Mouse (Mus musculus) testis, adult 2 months (tissue): ENCODE measurements around the gene Sap18b. TPM values are rescaled to one million over a fixed set of nuclear protein-coding genes. Genes with fewer than 3 reads are reported as not detected.
"Not testable (repeated sequence)": the region's sequence is repeated elsewhere in the genome, so short reads cannot be mapped to it uniquely, and the experiment has no call there.

Experiments used
- H3K27ac ChIP-seq: fragments of 200-500 bp; 2 replicates; pipeline ENCODE4 v1.5.1; 2012; ENCODE audit warnings: low read depth, low read length; ENCODE audit not compliant: control insufficient read depth, insufficient read depth
- H3K27me3 ChIP-seq: fragments of 200-500 bp; 2 replicates; pipeline ENCODE4 v1.6.1; 2012; ENCODE audit warnings: mild to moderate bottlenecking, low read length, moderate library complexity; ENCODE audit not compliant: control insufficient read depth, insufficient read depth
- H3K36me3 ChIP-seq: fragments of 200-500 bp; 2 replicates; pipeline ENCODE4 v1.6.1; 2012; ENCODE audit warnings: mild to moderate bottlenecking, low read length; ENCODE audit not compliant: control insufficient read depth, insufficient read depth
- H3K4me1 ChIP-seq: fragments of 200-500 bp; 2 replicates; pipeline ENCODE4 v1.6.1; 2012; ENCODE audit warnings: low read length; ENCODE audit not compliant: control insufficient read depth, insufficient read depth
- H3K4me3 ChIP-seq: fragments of 200-500 bp; 2 replicates; pipeline ENCODE4 v1.5.1; 2012; ENCODE audit warnings: low read depth, mild to moderate bottlenecking, low read length, moderate library complexity, mixed read lengths; ENCODE audit not compliant: control insufficient read depth
- CTCF ChIP-seq: fragments of 200-500 bp; IDR thresholded peaks from 2 replicates; pipeline ENCODE4 v1.5.1; 2012; ENCODE audit warnings: low read depth, mild to moderate bottlenecking, inconsistent platforms, low read length, moderate library complexity; ENCODE audit not compliant: control insufficient read depth, insufficient read depth, insufficient replicate concordance
- POLR2A ChIP-seq: fragments of 200-500 bp; IDR thresholded peaks from 2 replicates; pipeline ENCODE4 v1.6.1; 2012; ENCODE audit warnings: low read depth, mild to moderate bottlenecking, inconsistent platforms, low read length, moderate library complexity; ENCODE audit not compliant: control insufficient read depth
- polyA plus RNA-seq: library from polyadenylated mRNA; depleted of rRNA; stranded (reverse); fragments of >200 nt; gene quantifications from 2 replicates; pipeline ENCODE4 v1.2.3, GENCODE M21; 2012; rRNA removed

Sap18b gene
- polyA plus RNA-seq, 1 experiment = 47.0 TPM

- Histone ChIP-seq H3K36me3 (no peaks in the 10 kb centered on the region), H3K27ac (no peak within 1 kb of the TSS), H3K4me1 (peaks cover 13% of the 10 kb centered on the region), H3K4me3 (peak within 1 kb of the TSS; percentile 66), H3K27me3 (no peaks in the 10 kb centered on the region)
- TF ChIP-seq CTCF (no peak), POLR2A (no peak)
Measured at GRCm38 (mm10) chr8:95853102-95853843, 28.1 kb downstream of the Sap18b start, which contains the start of gene Slc38a7. Gene Slc38a7, minus strand, starts transcription at chr8:95853539.

GRCm38 (mm10) chr8:95854174-95854573 lies 29.0 kb downstream of the Sap18b start:
- Histone ChIP-seq H3K36me3 (no peaks in the 10 kb centered on the region), H3K27ac (no peak overlapping the region), H3K4me1 (peaks cover 10% of the 10 kb centered on the region), H3K27me3 (no peaks in the 10 kb centered on the region), H3K4me3 (no peak overlapping the region)
- TF ChIP-seq CTCF = no peak
- TF ChIP-seq POLR2A = no peak

DNA sequence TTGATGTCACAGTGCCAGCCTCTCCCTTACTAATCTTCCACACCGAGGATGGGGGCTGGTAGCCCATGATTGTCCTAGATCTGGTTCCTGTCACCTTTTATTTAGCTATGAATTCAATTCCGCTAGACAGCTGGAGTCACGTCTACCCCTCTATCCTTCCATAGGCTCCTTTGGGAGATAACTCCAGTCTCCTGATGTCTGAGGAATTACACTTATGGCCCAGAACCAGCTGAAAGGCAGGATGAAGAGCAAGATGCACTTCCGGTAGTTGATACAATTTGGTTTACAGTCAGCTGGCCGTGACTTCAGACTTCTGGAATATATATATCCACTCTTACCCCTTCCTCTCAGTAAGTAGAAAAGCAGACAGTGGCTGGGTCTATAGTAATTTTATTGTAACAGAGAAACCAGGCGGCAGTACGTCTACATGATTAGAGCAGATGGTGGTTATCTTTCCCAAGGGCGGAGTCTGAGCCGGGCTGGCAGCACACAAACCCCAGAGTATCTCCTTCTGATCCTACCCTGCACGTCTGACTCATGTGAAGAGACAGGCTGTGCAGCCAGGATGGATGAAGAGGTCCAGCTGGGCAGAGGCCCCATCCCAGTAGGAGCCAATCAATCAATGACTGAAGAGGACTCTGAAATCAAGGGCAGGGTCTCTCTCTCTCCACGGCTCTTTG lies 38.8 kb downstream of the Sap18b start:
- H3K36me3 ChIP-seq, H3K27me3 ChIP-seq, H3K4me1 ChIP-seq, H3K4me3 ChIP-seq, H3K27ac ChIP-seq: not testable (repeated sequence)

DNA sequence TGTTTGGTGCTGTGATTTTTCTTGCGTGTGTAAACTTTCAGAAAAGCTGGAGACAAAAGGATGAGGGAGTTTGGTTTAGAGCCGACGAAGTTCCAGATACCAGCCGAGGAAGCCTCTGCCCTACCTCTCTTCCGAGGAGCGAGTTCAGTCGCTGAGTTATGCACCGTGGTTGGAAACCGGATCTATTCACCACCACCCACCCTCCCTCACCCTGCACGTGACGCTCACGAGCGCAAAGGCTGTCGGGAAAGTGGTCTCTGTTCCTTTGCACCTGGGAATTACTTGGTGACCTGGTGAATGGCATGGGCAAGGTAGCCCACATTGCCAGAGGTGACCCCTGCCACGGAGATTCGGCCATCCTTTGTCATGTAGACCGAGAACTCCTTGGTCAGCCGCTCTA lies 39.7 kb downstream of the Sap18b start:
- not testable (repeated sequence) for H3K27ac ChIP-seq, H3K4me3 ChIP-seq, H3K36me3 ChIP-seq

GRCm38 (mm10) chr8:95871690-95872089 lies 46.5 kb downstream of the Sap18b start:
- no peak for TF ChIP-seq CTCF
- TF ChIP-seq POLR2A = no peak
- Histone ChIP-seq H3K4me1 (no peaks in the 10 kb centered on the region), H3K36me3 (no peaks in the 10 kb centered on the region), H3K4me3 (no peak overlapping the region), H3K27ac (no peak overlapping the region), H3K27me3 (no peaks in the 10 kb centered on the region)

More for the DNA sequence above, 39.7 kb downstream of the Sap18b start:
- H3K4me1 ChIP-seq, H3K27me3 ChIP-seq: not testable (repeated sequence)

DNA sequence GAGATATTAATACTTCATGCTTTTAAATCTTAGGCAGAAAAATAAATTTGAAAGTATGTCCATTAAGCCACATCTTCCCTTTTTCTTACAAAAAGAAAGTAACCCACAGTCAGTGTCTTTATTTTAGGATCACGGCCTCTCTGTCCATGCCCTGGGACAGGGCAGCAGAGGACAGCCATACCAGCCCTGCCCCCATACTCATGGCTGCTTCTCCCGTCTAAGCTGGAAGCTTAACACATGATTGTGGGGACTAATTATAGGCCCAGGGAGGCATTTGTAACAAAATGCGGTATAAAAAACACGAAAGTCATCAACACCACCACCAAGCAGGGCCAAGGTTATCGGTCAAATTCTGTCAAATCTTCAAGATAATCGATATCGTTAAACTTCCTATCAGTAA lies 50.1 kb downstream of the Sap18b start:
- H3K27ac ChIP-seq = no peak overlapping the region
- no peaks in the 10 kb centered on the region for H3K36me3 ChIP-seq
- TF ChIP-seq CTCF (no peak), POLR2A (no peak)
- H3K4me1 ChIP-seq = no peaks in the 10 kb centered on the region
- H3K27me3 ChIP-seq = no peaks in the 10 kb centered on the region
- no peak overlapping the region for H3K4me3 ChIP-seq

Other genes with a start within 250 kb of the Sap18b start
- 251 and 266 TPM in 2 replicates for gene Prss54, start 249.0 kb upstream of the Sap18b start, polyA plus RNA-seq
- 1.3 and 1.5 TPM in 2 replicates for gene Gins3, start 191.9 kb upstream of the Sap18b start, polyA plus RNA-seq
- gene Ndrg4, start 148.4 kb upstream of the Sap18b start, polyA plus RNA-seq = 23.7 and 26.2 TPM in 2 replicates
- gene Setd6, start 109.5 kb upstream of the Sap18b start, polyA plus RNA-seq = 4.5 and 4.7 TPM in 2 replicates
- 205 and 236 TPM in 2 replicates for gene Cnot1, start 17.9 kb upstream of the Sap18b start, polyA plus RNA-seq
- 2.9 and 3.4 TPM in 2 replicates for gene Slc38a7, start 28.2 kb downstream of the Sap18b start, polyA plus RNA-seq
- 8.7 and 15.7 TPM in 2 replicates for gene Got2, start 63.2 kb downstream of the Sap18b start, polyA plus RNA-seq